Mouse (Mus musculus) spleen, adult 2 months (tissue): ENCODE data around the gene Ifit3b. TPM values are rescaled to one million over a fixed set of nuclear protein-coding genes. Genes with fewer than 3 reads are reported as not detected.
A peak's percentile ranks its signal among the peaks of the same experiment; 100 is the strongest.
"Not testable (repeated sequence)": the region's sequence is repeated elsewhere in the genome, so short reads cannot be mapped to it uniquely, and the experiment has no call there.

Source experiments
- DNase-seq, 2 experiments: peaks; one replicate each; pipeline versions ENCODE4 v3.0.0 to v3.0.0-alpha.2; 2012 to 2021; ENCODE audit warnings: low spot score in 2 of 2, low read depth in 1 of 2
- H3K27ac ChIP-seq: fragments of 200-500 bp; 2 replicates; pipeline ENCODE4 v1.5.1; 2012; ENCODE audit warnings: low read length, inconsistent platforms; ENCODE audit not compliant: insufficient read depth
- H3K27me3 ChIP-seq: fragments of 200-500 bp; 2 replicates; pipeline ENCODE4 v1.6.1; 2012; ENCODE audit warnings: mild to moderate bottlenecking, moderate library complexity, low read length, inconsistent platforms; ENCODE audit not compliant: control insufficient read depth, insufficient read depth
- H3K36me3 ChIP-seq: fragments of 200-500 bp; 2 replicates; pipeline ENCODE4 v1.6.1; 2012; ENCODE audit warnings: mild to moderate bottlenecking, low read length, inconsistent platforms; ENCODE audit not compliant: control insufficient read depth, insufficient read depth
- H3K4me1 ChIP-seq: fragments of 200-500 bp; 2 replicates; pipeline ENCODE4 v1.6.1; 2011; ENCODE audit warnings: inconsistent platforms; ENCODE audit not compliant: control insufficient read depth, insufficient read depth, insufficient read length
- H3K4me3 ChIP-seq: fragments of 200-500 bp; 2 replicates; pipeline ENCODE4 v1.5.1; 2011; ENCODE audit warnings: mild to moderate bottlenecking, inconsistent platforms; ENCODE audit not compliant: insufficient read depth, insufficient read length; ENCODE audit errors: extremely low read depth
- CTCF ChIP-seq: fragments of 200-500 bp; IDR thresholded peaks from 2 replicates; pipeline ENCODE4 v1.5.1; 2011; ENCODE audit warnings: mild to moderate bottlenecking, inconsistent platforms; ENCODE audit not compliant: insufficient read depth, insufficient read length, insufficient replicate concordance; ENCODE audit errors: extremely low read depth
- POLR2A ChIP-seq: fragments of 200-500 bp; IDR thresholded peaks from 2 replicates; pipeline ENCODE4 v1.6.1; 2011; ENCODE audit warnings: low read depth, low read length, inconsistent platforms
- WGBS: fragments of 180-500 bp; shearing (Covaris S2); methylation state at CpG from one replicate; pipeline ENCODE4 v1.1.7; 2018; 5-methylcytosine and 5-hydroxymethylcytosine counted together
- polyA plus RNA-seq: library from polyadenylated mRNA; depleted of rRNA; stranded (reverse); fragments of >200 nt; gene quantifications from 2 replicates; pipeline ENCODE4 v1.2.3, GENCODE M21; 2012; rRNA removed

Gene Ifit3b
- polyA plus RNA-seq = 0.68 and 0.70 TPM in 2 replicates

GRCm38 (mm10) chr19:34607237-34608051 is at the start of gene Ifit3b:
TSS of gene Ifit3b (plus strand) at chr19:34607970.
- not testable (repeated sequence) for DNase-seq, H3K36me3 ChIP-seq, H3K4me3 ChIP-seq, H3K27me3 ChIP-seq
- 8% methylated on average over 4 of the region's 4 CpGs for WGBS
- Histone ChIP-seq H3K27ac (peak within 1 kb of the TSS; percentile 88), H3K4me1 (peaks cover 11% of the 10 kb centered on the region)

GRCm38 (mm10) chr19:34562556-34562955 is 45.2 kb upstream of the Ifit3b start:
- no peak for TF ChIP-seq POLR2A
- no peak for TF ChIP-seq CTCF
- H3K4me3 ChIP-seq = no peak overlapping the region
- peaks cover 4% of the 10 kb centered on the region for H3K4me1 ChIP-seq
- H3K27me3 ChIP-seq = no peaks in the 10 kb centered on the region
- no peaks in the 10 kb centered on the region for H3K36me3 ChIP-seq
- DNase-seq = no peak
- H3K27ac ChIP-seq = peak overlapping the region; percentile 9; the same call in 1 of the 2 replicates

GRCm38 (mm10) chr19:34566178-34566784 is 41.5 kb upstream of the Ifit3b start:
- no peak overlapping the region for H3K27ac ChIP-seq
- 91% methylated on average over 1 of the region's 1 CpGs for WGBS
- H3K4me3 ChIP-seq = no peak overlapping the region
- no peaks in the 10 kb centered on the region for H3K36me3 ChIP-seq
- H3K4me1 ChIP-seq = peaks cover 14% of the 10 kb centered on the region
- no peak for DNase-seq
- TF ChIP-seq POLR2A = no peak
- no peak for TF ChIP-seq CTCF
- no peaks in the 10 kb centered on the region for H3K27me3 ChIP-seq

GRCm38 (mm10) chr19:34568988-34569895 is 38.5 kb upstream of the Ifit3b start:
- Histone ChIP-seq H3K27ac (no peak overlapping the region), H3K36me3 (peaks cover 8% of the 10 kb centered on the region; the same call in 1 of the 2 replicates), H3K4me3 (no peak overlapping the region), H3K27me3 (no peaks in the 10 kb centered on the region), H3K4me1 (peaks cover 10% of the 10 kb centered on the region)
- 84% methylated on average over 7 of the region's 7 CpGs for WGBS
- no peak for DNase-seq
- TF ChIP-seq CTCF (no peak), POLR2A (no peak)

- Histone ChIP-seq H3K4me3 (no peak overlapping the region; the same call in 1 of the 2 replicates), H3K27ac (peak overlapping the region; percentile 41)
- 42% methylated on average over 4 of the region's 4 CpGs for WGBS
Observed at GRCm38 (mm10) chr19:34569896-34570476, 37.8 kb upstream of the Ifit3b start.

GRCm38 (mm10) chr19:34571080-34571479 is 36.7 kb upstream of the Ifit3b start:
- peaks cover 8% of the 10 kb centered on the region; the same call in 1 of the 2 replicates for H3K36me3 ChIP-seq
- H3K4me3 ChIP-seq = no peak overlapping the region
- peaks cover 10% of the 10 kb centered on the region for H3K4me1 ChIP-seq
- WGBS = 88% methylated on average over 1 of the region's 1 CpGs
- H3K27ac ChIP-seq = no peak overlapping the region
- H3K27me3 ChIP-seq = no peaks in the 10 kb centered on the region
- TF ChIP-seq POLR2A (no peak), CTCF (no peak)
- DNase-seq = no peak

More at GRCm38 (mm10) chr19:34569896-34570476, 37.8 kb upstream of the Ifit3b start:
- H3K36me3 ChIP-seq = peaks cover 8% of the 10 kb centered on the region; the same call in 1 of the 2 replicates
- no peak for DNase-seq
- H3K4me1 ChIP-seq = peaks cover 10% of the 10 kb centered on the region
- TF ChIP-seq POLR2A (no peak), CTCF (no peak)
- H3K27me3 ChIP-seq = no peaks in the 10 kb centered on the region
